Comparison of ENCODE assay signal across 8 mouse cellular contexts in genomic region chr11:115631505-115631890, GRCm38 (mm10). TPM values are rescaled to one million over a fixed set of nuclear protein-coding genes. Genes with fewer than 3 reads are reported as not detected.
DNase-seq lines count a peak whose midpoint lies in the region; ATAC-seq and TF ChIP-seq lines count a peak whose summit lies in the region.

No protein-coding gene starts in this region.

- TF ChIP-seq EP300 in heart, postnatal 0 days (IDR thresholded peaks at IDR 0.05; ENCODE audit: low read depth) = no peak

- DNase-seq in cerebellum, adult 18-20 months = peak; percentile 49 to 55
- no peak for DNase-seq in cerebellum, adult 11 months
- DNase-seq in testis, postnatal 10 days (ENCODE audit: low spot score) = no peak
- DNase-seq in heart, postnatal 0 days (ENCODE audit: low spot score) = peak; percentile 36
- DNase-seq in lung, adult 2 months = peak; percentile 49
- DNase-seq in left cerebral cortex, adult 8-10 months (ENCODE audit: low spot score in 2 of 2) = no peak

- WGBS in heart, postnatal 0 days = 19% methylated on average over 3 of the region's 3 CpGs
- 25% methylated on average over 3 of the region's 3 CpGs for WGBS in lung, adult 2 months
- 11% methylated on average over 3 of the region's 3 CpGs for WGBS in forebrain, embryonic 12.5 days

- H3K4me3 ChIP-seq in testis, adult 2 months (ENCODE audit: control insufficient read depth, low read depth, low read length) = no peak overlapping the region
- H3K4me3 ChIP-seq in heart, postnatal 0 days (ENCODE audit: low read depth, low read length) = no peak overlapping the region
- H3K4me3 ChIP-seq in lung, adult 2 months (replicated peaks; ENCODE audit: extremely low read depth, low read depth, low read length) = no peak overlapping the region
- no peak overlapping the region for H3K4me3 ChIP-seq in forebrain, embryonic 12.5 days (replicated peaks)

- ATAC-seq in heart, postnatal 0 days (ENCODE audit: insufficient read depth, low read depth) = no peak
- no peak for ATAC-seq in forebrain, embryonic 12.5 days (ENCODE audit: low FRiP score)

- peak; percentile 30; the same call in 1 of the 2 replicates for TF ChIP-seq CTCF in testis, adult 2 months (IDR thresholded peaks at IDR 0.05; ENCODE audit: control insufficient read depth, insufficient read depth, insufficient replicate concordance, low read depth, low read length)
- TF ChIP-seq CTCF in heart, postnatal 0 days (IDR thresholded peaks at IDR 0.05; ENCODE audit: low read depth) = peak; percentile 63
- TF ChIP-seq CTCF in lung, adult 2 months (IDR thresholded peaks at IDR 0.05; ENCODE audit: insufficient read depth, low read length) = peak; percentile 64

- no peak overlapping the region for H3K27ac ChIP-seq in testis, adult 2 months (ENCODE audit: control insufficient read depth, insufficient read depth, low read depth, low read length)
- no peak overlapping the region for H3K27ac ChIP-seq in heart, postnatal 0 days (ENCODE audit: low read depth)
- no peak overlapping the region for H3K27ac ChIP-seq in forebrain, embryonic 12.5 days

- no peak for TF ChIP-seq POLR2A in testis, adult 2 months (IDR thresholded peaks at IDR 0.05; ENCODE audit: control insufficient read depth, low read depth, low read length)
- TF ChIP-seq POLR2A in lung, adult 2 months (IDR thresholded peaks at IDR 0.05; ENCODE audit: borderline replicate concordance, extremely low read depth, low read depth, low read length) = no peak

- peaks cover 2% of the 10 kb centered on the region for H3K4me1 ChIP-seq in testis, adult 2 months (ENCODE audit: control insufficient read depth, insufficient read depth, low read length)
- peaks cover 5% of the 10 kb centered on the region; the same call in 1 of the 2 replicates for H3K4me1 ChIP-seq in heart, postnatal 0 days (ENCODE audit: control insufficient read depth, insufficient read depth)
- 0 out of 2 replicates have a peak, but pooled peaks cover 2% of the 10 kb centered on the region for H3K4me1 ChIP-seq in lung, adult 2 months (ENCODE audit: control insufficient read depth, insufficient read depth, low read length)
- H3K4me1 ChIP-seq in forebrain, embryonic 12.5 days = peaks cover 8% of the 10 kb centered on the region

- H3K9me3 ChIP-seq in heart, postnatal 0 days (replicated peaks; ENCODE audit: control insufficient read depth, low read length) = no peaks in the 10 kb centered on the region
- H3K9me3 ChIP-seq in forebrain, embryonic 12.5 days = no peaks in the 10 kb centered on the region

- no peak overlapping the region for H3K9ac ChIP-seq in heart, postnatal 0 days (replicated peaks; ENCODE audit: low read depth, low read length)
- H3K9ac ChIP-seq in forebrain, embryonic 12.5 days = no peak overlapping the region

- no peaks in the 10 kb centered on the region for H3K27me3 ChIP-seq in testis, adult 2 months (ENCODE audit: control insufficient read depth, insufficient read depth, low read length)
- H3K27me3 ChIP-seq in heart, postnatal 0 days (ENCODE audit: control insufficient read depth, insufficient read depth, low read length) = no peaks in the 10 kb centered on the region
- H3K27me3 ChIP-seq in forebrain, embryonic 12.5 days = no peaks in the 10 kb centered on the region

- no peak overlapping the region for H3K4me2 ChIP-seq in heart, postnatal 0 days (ENCODE audit: low read depth, low read length)
- no peak overlapping the region for H3K4me2 ChIP-seq in forebrain, embryonic 12.5 days

- H3K36me3 ChIP-seq in testis, adult 2 months (ENCODE audit: control insufficient read depth, insufficient read depth, low read length) = no peaks in the 10 kb centered on the region
- no peaks in the 10 kb centered on the region for H3K36me3 ChIP-seq in heart, postnatal 0 days (replicated peaks; ENCODE audit: control insufficient read depth, insufficient read depth, low read length)
- no peaks in the 10 kb centered on the region for H3K36me3 ChIP-seq in forebrain, embryonic 12.5 days (replicated peaks)

RNA-seq across cellular contexts. Expression of gene Slc25a19, which starts 3.4 kb away (rescaled TPM):
- polyA plus RNA-seq in testis, adult 2 months (2012; rRNA removed) = 33.7 and 35.8 TPM in 2 replicates
- 25.0 and 35.1 TPM in 2 replicates for total RNA-seq in heart, postnatal 0 days (2014; rRNA removed; ENCODE audit: low replicate concordance)
- polyA plus RNA-seq in heart, postnatal 0 days (2015; fragmentation: Nextera tagmentation; extraction: Ambion mirVana) = 35.0 and 41.0 TPM in 2 replicates
- 38.4 and 45.9 TPM in 2 replicates for polyA plus RNA-seq in lung, adult 2 months (2012; rRNA removed)
- 10 to 100 TPM; 54.5 to 62.2 (median 58.5) TPM for total RNA-seq in left cerebral cortex, adult 8-10 months (2022)
- polyA plus RNA-seq in forebrain, embryonic 12.5 days (2016; fragmentation: Nextera tagmentation; extraction: Ambion mirVana) = 28.4 and 29.7 TPM in 2 replicates

RNA-seq across cellular contexts. Expression of gene Mif4gd, which starts 18.7 kb away (rescaled TPM):
- 383 and 445 TPM in 2 replicates for polyA plus RNA-seq in testis, adult 2 months (2012; rRNA removed)
- 31.5 and 38.4 TPM in 2 replicates for total RNA-seq in heart, postnatal 0 days (2014; rRNA removed; ENCODE audit: low replicate concordance)
- 34.1 and 34.5 TPM in 2 replicates for polyA plus RNA-seq in heart, postnatal 0 days (2015; fragmentation: Nextera tagmentation; extraction: Ambion mirVana)
- 82.0 and 108 TPM in 2 replicates for polyA plus RNA-seq in lung, adult 2 months (2012; rRNA removed)
- 10 to 100 TPM; 13.9 to 22.0 (median 17.6) TPM for total RNA-seq in left cerebral cortex, adult 8-10 months (2022)
- polyA plus RNA-seq in forebrain, embryonic 12.5 days (2016; fragmentation: Nextera tagmentation; extraction: Ambion mirVana) = 15.2 and 16.5 TPM in 2 replicates

RNA-seq across cellular contexts. Expression of gene Gga3, which starts 27.6 kb away (rescaled TPM):
- 19.8 and 21.1 TPM in 2 replicates for polyA plus RNA-seq in testis, adult 2 months (2012; rRNA removed)
- total RNA-seq in heart, postnatal 0 days (2014; rRNA removed; ENCODE audit: low replicate concordance) = 11.8 and 24.0 TPM in 2 replicates
- polyA plus RNA-seq in heart, postnatal 0 days (2015; fragmentation: Nextera tagmentation; extraction: Ambion mirVana) = 7.0 and 7.2 TPM in 2 replicates
- polyA plus RNA-seq in lung, adult 2 months (2012; rRNA removed) = 28.9 and 40.4 TPM in 2 replicates
- total RNA-seq in left cerebral cortex, adult 8-10 months (2022) = 10 to 100 TPM; 73.8 to 92.9 (median 89.0) TPM
- 32.3 and 35.1 TPM in 2 replicates for polyA plus RNA-seq in forebrain, embryonic 12.5 days (2016; fragmentation: Nextera tagmentation; extraction: Ambion mirVana)

RNA-seq across cellular contexts. Expression of gene Mrps7, which starts 27.8 kb away (rescaled TPM):
- polyA plus RNA-seq in testis, adult 2 months (2012; rRNA removed) = 9.3 and 10.9 TPM in 2 replicates
- total RNA-seq in heart, postnatal 0 days (2014; rRNA removed; ENCODE audit: low replicate concordance) = 53.1 and 56.7 TPM in 2 replicates
- polyA plus RNA-seq in heart, postnatal 0 days (2015; fragmentation: Nextera tagmentation; extraction: Ambion mirVana) = 85.1 and 86.4 TPM in 2 replicates
- polyA plus RNA-seq in lung, adult 2 months (2012; rRNA removed) = 13.0 and 15.8 TPM in 2 replicates
- total RNA-seq in left cerebral cortex, adult 8-10 months (2022) = 10 to 100 TPM; 36.9 to 57.0 (median 48.4) TPM
- 87.4 and 89.5 TPM in 2 replicates for polyA plus RNA-seq in forebrain, embryonic 12.5 days (2016; fragmentation: Nextera tagmentation; extraction: Ambion mirVana)

Comparison
In these comparisons a context has a peak if more than half of its experiments do, and no peak if none do; other contexts are left out.
1. DNase-seq: peak in cerebellum, adult 18-20 months (2 of 2), heart, postnatal 0 days (single experiment) and lung, adult 2 months (single experiment); none in cerebellum, adult 11 months (single experiment), testis, postnatal 10 days (single experiment) and left cerebral cortex, adult 8-10 months (0 of 2).
2. Peak in every context shown above with its lines, with median percentiles within 50 percentile points of each other: CTCF ChIP-seq.